Mouse (Mus musculus) megakaryocyte, embryonic 14.5 days (primary cell): Measurements from ENCODE around the gene Cox6a1.

Experiments used
- FLI1 ChIP-seq: IDR thresholded peaks from 2 replicates; pipeline ENCODE4 v1.6.1; 2012; ENCODE audit warnings: low read length, inconsistent platforms, mixed read lengths
- GATA1 ChIP-seq: IDR thresholded peaks from 3 replicates; pipeline ENCODE4 v1.6.1; 2012; ENCODE audit warnings: mixed read lengths, low read length, inconsistent platforms, borderline replicate concordance

DNA sequence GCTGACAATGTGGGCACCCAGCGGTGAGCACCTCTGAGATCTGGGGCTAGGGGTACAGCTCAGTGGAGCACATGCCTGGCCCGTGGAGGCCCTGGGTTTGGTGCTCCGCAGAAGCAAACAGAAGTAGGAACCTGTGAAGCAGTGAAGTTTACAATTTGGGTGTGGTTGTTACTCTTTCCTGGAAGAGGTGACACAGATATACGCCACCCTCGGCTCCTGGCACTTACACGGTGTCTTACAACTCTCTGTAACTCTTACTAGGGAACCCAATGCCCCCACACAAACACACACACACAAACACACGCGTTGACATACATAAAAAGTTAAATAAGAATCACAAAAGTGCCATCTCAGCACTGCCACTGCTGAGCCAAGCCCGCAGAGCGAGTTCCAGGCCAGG is 52.4 kb downstream of the Cox6a1 start:
- TF ChIP-seq GATA1: no peak
- TF ChIP-seq FLI1: no peak
